Mouse (Mus musculus) heart, postnatal 0 days (tissue): ENCODE data around the gene Rnf2.

Experiments used
- CTCF ChIP-seq: IDR thresholded peaks from 2 replicates; pipeline ENCODE4 v1.5.1; 2016; ENCODE audit warnings: antibody characterized with exemption, control low read depth, low read depth
- EP300 ChIP-seq: IDR thresholded peaks from 2 replicates; pipeline ENCODE4 v1.6.1; 2016; ENCODE audit warnings: antibody characterized with exemption, low read depth

DNA sequence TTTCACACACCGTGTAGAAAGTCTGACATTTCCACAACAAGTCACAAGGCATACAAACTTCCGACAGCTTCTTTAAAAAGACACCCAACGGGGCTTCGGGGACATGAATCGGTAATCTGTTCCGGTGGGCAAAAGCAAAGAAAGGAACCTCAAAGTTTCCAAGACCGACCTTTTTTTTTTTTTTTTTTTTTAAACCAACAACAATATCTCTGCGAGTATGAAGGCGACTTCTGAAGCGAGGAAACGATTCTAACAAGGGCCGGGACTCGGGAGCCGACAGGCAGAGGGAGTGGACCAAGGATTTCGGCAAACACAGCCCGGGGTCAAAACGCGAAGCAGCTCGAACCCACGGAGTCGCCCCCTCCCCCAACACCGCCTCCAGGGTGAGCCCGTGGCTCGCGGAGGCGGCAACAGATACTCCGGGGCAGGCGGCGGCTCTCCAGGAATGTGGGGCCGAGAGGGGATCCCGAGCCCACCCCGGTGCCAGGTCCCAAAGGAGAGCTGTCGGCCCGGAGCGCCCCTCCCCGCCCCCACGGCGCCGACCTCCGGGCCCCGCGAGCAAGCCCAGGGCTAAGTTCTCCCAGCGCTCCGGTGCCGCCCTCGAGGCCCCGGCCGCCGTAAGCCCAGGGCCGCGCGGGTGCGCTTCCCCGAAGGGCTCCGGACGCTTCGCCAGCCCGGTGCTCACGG lies 797 bp downstream of the Rnf2 start:
- TF ChIP-seq CTCF (no peak), EP300 (no peak)
